ENCODE assay signal across 21 mouse cellular contexts in genomic region chr7:131878846-131879245, GRCm38 (mm10).
A peak's percentile ranks its signal among the peaks of the same experiment; 100 is the strongest.
DNase-seq lines count a peak whose midpoint lies in the region; ATAC-seq and TF ChIP-seq lines count a peak whose summit lies in the region.
"Had no signal": no experiment of that assay in that cellular context is flagged by ENCODE, and none has a peak within 500 bp of the region (broad histone marks: within the 10 kb centered on the region; RNA-seq: fewer than 3 reads in every experiment).

No protein-coding gene starts in this region.

- H3K27ac ChIP-seq in kidney, postnatal 0 days = no peak overlapping the region
- H3K27ac ChIP-seq in kidney, adult 2 months (ENCODE audit: insufficient read depth, low read depth, low read length) = no peak overlapping the region
- 0 out of 2 replicates have a peak overlapping the region, but pooled peaks have one; percentile 9 for H3K27ac ChIP-seq in lung, embryonic 14.5 days (ENCODE audit: low read depth)

- no peak overlapping the region for H3K9ac ChIP-seq in kidney, postnatal 0 days (ENCODE audit: low read depth, low read length)
- H3K9ac ChIP-seq in lung, embryonic 14.5 days = no peak overlapping the region

- H3K27me3 ChIP-seq in kidney, postnatal 0 days (ENCODE audit: insufficient read depth, low read length) = no peaks in the 10 kb centered on the region
- H3K27me3 ChIP-seq in kidney, adult 2 months (replicated peaks; ENCODE audit: control insufficient read depth, insufficient read depth, low read length) = no peaks in the 10 kb centered on the region
- H3K27me3 ChIP-seq in lung, embryonic 14.5 days (ENCODE audit: insufficient read depth, low read length) = no peaks in the 10 kb centered on the region
- H3K27me3 ChIP-seq: Patski had no signal

- H3K9me3 ChIP-seq in kidney, postnatal 0 days (replicated peaks; ENCODE audit: low read length) = no peaks in the 10 kb centered on the region
- H3K9me3 ChIP-seq in lung, embryonic 14.5 days (ENCODE audit: low read depth, low read length) = no peaks in the 10 kb centered on the region

- H3K4me3 ChIP-seq in kidney, postnatal 0 days (replicated peaks; ENCODE audit: low read depth, low read length) = no peak overlapping the region
- H3K4me3 ChIP-seq in kidney, adult 2 months (ENCODE audit: insufficient read depth, low read depth, low read length) = no peak overlapping the region
- H3K4me3 ChIP-seq in lung, embryonic 14.5 days (ENCODE audit: low read depth, low read length) = no peak overlapping the region

- DNase-seq in heart, adult 11 months = peak; percentile 57
- no peak for DNase-seq in heart, postnatal 10 days
- peak; percentile 3 for DNase-seq in kidney, postnatal 0 days (ENCODE audit: low spot score)
- no peak for DNase-seq in kidney, adult 2 months
- no peak for DNase-seq in lung, embryonic 14.5 days
- no peak for DNase-seq in lung, postnatal 4 days
- DNase-seq in testis, postnatal 14 days (ENCODE audit: low spot score) = peak; percentile 68
- no peak for DNase-seq in testis, postnatal 10 days (ENCODE audit: low spot score)
- DNase-seq: adrenal gland, adult 2 months; adrenal gland, adult 8-10 months; adrenal gland, postnatal 10 days; adrenal gland, postnatal 14 days; adrenal gland, postnatal 25 days; adrenal gland, postnatal 36 days; B cell, adult 2 months; cerebellum, adult 11 months; cerebellum, adult 11-12 months had no signal

- 53% methylated on average over 8 of the region's 8 CpGs for WGBS in kidney, postnatal 0 days
- WGBS in kidney, adult 2 months = 54% methylated on average over 8 of the region's 8 CpGs
- WGBS in lung, embryonic 14.5 days = 39% methylated on average over 8 of the region's 8 CpGs

- no peak for TF ChIP-seq CTCF in kidney, postnatal 0 days (IDR thresholded peaks at IDR 0.05; ENCODE audit: low read depth)
- no peak for TF ChIP-seq CTCF in kidney, adult 2 months (conservative IDR thresholded peaks at IDR 0.05; ENCODE audit: insufficient read depth, insufficient read length, low read depth, low read length)
- no peak for TF ChIP-seq CTCF in lung, embryonic 14.5 days (IDR thresholded peaks at IDR 0.05; ENCODE audit: low read depth)

- no peak for ATAC-seq in kidney, postnatal 0 days (replicated peaks; ENCODE audit: low FRiP score, low read depth)
- no peak for ATAC-seq in lung, embryonic 14.5 days (ENCODE audit: insufficient read depth)
- ATAC-seq: activated CD4-positive, CD25-positive, alpha-beta regulatory T cell, adult 4 months; CD4-positive, CD25-positive, alpha-beta regulatory T cell, adult 4 months; Patski had no signal

- H3K4me2 ChIP-seq in kidney, postnatal 0 days (ENCODE audit: low read length) = no peak overlapping the region
- no peak overlapping the region for H3K4me2 ChIP-seq in lung, embryonic 14.5 days

- H3K4me1 ChIP-seq in kidney, postnatal 0 days (replicated peaks; ENCODE audit: insufficient read depth, low read length) = no peaks in the 10 kb centered on the region
- no peaks in the 10 kb centered on the region for H3K4me1 ChIP-seq in kidney, adult 2 months (ENCODE audit: control insufficient read depth, insufficient read depth, low read length)
- H3K4me1 ChIP-seq in lung, embryonic 14.5 days (ENCODE audit: insufficient read depth) = no peaks in the 10 kb centered on the region

- no peaks in the 10 kb centered on the region for H3K36me3 ChIP-seq in kidney, postnatal 0 days (ENCODE audit: insufficient read depth, low read length)
- H3K36me3 ChIP-seq in kidney, adult 2 months (ENCODE audit: control insufficient read depth, insufficient read depth, low read length) = no peaks in the 10 kb centered on the region
- H3K36me3 ChIP-seq in lung, embryonic 14.5 days (ENCODE audit: insufficient read depth) = no peaks in the 10 kb centered on the region
- H3K36me3 ChIP-seq: G1E had no signal

- intact Hi-C loops in heart, postnatal 10 days (cut with DNase I) = no loop called here

- no peak for TF ChIP-seq POLR2A in kidney, adult 2 months (IDR thresholded peaks at IDR 0.05; ENCODE audit: low read depth, low read length)

Comparison
In these comparisons a context has a peak if more than half of its experiments do, and no peak if none do; other contexts are left out.
1. DNase-seq: peak in heart, adult 11 months (single experiment), kidney, postnatal 0 days (single experiment) and testis, postnatal 14 days (single experiment); none in heart, postnatal 10 days (0 of 2), kidney, adult 2 months (single experiment), lung, embryonic 14.5 days (single experiment), lung, postnatal 4 days (0 of 2) and testis, postnatal 10 days (single experiment).